Mouse (Mus musculus) cerebellum, postnatal 14 days (tissue): Measurements from ENCODE around the gene Tktl2.
A peak's percentile ranks its signal among the peaks of the same experiment; 100 is the strongest.

Source experiments
- DNase-seq, 2 experiments: peaks; one replicate each; pipeline ENCODE4 v3.0.0; 2021; ENCODE audit warnings: mixed read lengths in 2 of 2

Tktl2 gene

GRCm38 (mm10) chr8:66511537-66511936 is at the start of gene Tktl2:
TSS of gene Tktl2 (plus strand) at chr8:66511756.
- DNase-seq: no peak

DNA sequence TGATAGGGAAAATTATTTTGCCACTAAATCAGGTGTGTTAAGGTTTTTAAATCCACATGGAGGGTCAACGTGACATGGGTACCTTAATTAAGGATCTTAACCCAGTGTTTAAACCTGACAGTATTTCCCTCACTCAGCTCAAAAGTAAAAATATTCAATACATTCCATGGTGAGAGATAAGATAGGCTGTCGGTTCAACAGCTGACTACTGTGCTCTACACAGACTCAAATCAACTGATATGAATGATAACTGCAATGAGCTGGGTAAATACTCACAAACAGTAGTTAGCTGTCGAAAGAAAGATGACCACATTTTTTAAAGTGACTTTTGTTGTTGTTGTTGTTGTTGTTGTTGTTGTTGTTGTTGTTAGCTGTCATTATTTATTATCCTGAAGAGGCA is 41.7 kb upstream of the Tktl2 start:
- no peak for DNase-seq

GRCm38 (mm10) chr8:66476880-66477279 is 34.7 kb upstream of the Tktl2 start:
- DNase-seq: no peak

GRCm38 (mm10) chr8:66486084-66486763 is 25.3 kb upstream of the Tktl2 start, which contains the start of gene Tma16:
TSS of gene Tma16 (minus strand) at chr8:66486530.
- DNase-seq: peak; percentile 90

- no peak for DNase-seq
Measured at GRCm38 (mm10) chr8:66488556-66488955, 23.0 kb upstream of the Tktl2 start.

GRCm38 (mm10) chr8:66490624-66491023 is 20.9 kb upstream of the Tktl2 start:
- DNase-seq: no peak

- DNase-seq: no peak
Measured at GRCm38 (mm10) chr8:66494496-66494895, 17.1 kb upstream of the Tktl2 start.

DNA sequence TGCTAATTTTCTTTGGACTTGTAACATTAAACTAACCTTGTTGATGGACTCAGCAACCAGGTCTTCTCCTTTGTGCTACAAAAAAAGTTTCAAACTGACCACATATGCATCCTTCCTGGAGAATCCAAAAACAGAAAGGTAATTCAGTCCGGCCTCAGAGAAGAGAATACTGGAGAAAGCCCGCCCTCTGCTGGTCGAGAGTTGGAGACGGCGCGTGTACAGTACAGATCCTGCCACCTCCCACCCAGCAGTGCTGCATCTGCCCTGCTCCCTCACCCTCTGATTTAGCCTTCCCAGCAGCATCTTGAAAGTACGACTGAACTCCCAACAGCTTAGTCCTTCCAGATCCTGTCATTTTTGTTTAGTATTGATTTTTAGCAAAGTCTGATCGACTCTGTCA is 15.8 kb upstream of the Tktl2 start:
- DNase-seq: peak; percentile 81 to 91

GRCm38 (mm10) chr8:66496998-66497577 is 14.5 kb upstream of the Tktl2 start:
- peak; percentile 52 to 56 for DNase-seq

DNA sequence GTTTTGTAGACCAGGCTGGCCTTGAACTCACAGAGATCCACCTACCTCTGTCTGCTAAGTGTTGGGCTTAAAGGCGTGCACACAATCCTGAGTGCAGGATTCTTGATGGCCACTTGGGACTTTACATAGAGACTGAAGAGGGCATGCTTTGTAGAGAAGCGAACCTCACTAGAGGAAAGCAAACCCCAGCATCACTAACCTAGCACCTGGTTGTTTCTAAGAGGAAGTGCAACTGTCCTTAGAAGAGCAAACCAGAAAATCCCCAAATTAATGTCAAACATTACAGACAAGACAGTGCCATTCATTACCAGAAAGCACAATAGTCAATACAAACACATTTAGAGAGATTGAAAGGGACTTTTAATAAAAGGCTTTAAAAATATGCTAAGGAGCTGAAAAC is 8.2 kb upstream of the Tktl2 start:
- DNase-seq: no peak

- DNase-seq: no peak
Measured at GRCm38 (mm10) chr8:66519149-66519548, 7.6 kb downstream of the Tktl2 start.

DNA sequence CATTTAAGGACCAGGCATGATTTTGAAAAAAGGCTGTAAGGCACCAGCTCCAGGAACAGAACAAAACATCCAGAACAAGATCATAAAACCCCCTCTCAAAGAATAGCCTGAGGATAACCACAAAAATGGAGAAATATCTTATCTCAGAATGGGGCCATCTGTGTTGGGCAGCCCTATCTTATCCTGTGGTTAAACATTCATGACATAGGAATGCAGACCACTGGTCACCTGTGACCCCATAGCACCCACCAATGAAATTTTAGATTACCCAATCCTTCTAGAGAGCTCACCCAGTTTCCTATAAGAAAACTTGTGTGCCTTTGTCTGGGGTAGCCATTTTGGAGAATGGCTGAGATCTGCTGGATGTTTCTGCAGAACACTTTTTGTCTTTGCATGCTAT is 9.0 kb downstream of the Tktl2 start:
- DNase-seq: no peak

- DNase-seq: peak in 1 of 2 experiments; percentile 6
Measured at GRCm38 (mm10) chr8:66550092-66550491, 38.5 kb downstream of the Tktl2 start.
